Mouse (Mus musculus) liver, postnatal 0 days (tissue): Measurements from ENCODE around the gene Cers5.

Experiments
- CTCF ChIP-seq: sonication (generic); IDR thresholded peaks from 2 replicates; pipeline ENCODE4 v1.5.1; 2016; ENCODE audit warnings: antibody characterized with exemption, low read depth
- EP300 ChIP-seq: IDR thresholded peaks from 2 replicates; pipeline ENCODE4 v1.6.1; 2016; ENCODE audit warnings: antibody characterized with exemption, low read depth, mild to moderate bottlenecking

DNA sequence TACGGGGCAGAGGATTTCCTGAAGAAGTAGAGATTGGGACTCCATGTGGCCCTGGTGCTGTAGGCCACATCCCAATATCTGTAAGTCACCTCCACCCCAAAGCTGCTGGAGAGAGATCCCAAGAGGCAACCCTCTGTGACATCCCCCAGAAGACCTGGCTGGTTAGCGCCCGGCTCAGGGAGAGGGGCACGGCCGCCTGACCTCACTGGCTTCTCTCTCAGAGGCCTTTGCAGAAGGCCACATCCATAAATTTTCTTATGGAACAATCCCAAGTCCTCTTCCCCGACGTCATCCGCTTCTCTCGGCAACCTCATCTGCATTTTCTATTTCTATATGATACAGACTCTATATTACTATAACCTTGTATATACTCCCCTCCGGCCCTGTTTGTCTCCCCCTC is 73.0 kb downstream of the Cers5 start:
- TF ChIP-seq CTCF = no peak
- TF ChIP-seq EP300 = no peak
